Mouse (Mus musculus): Measurements from ENCODE around the gene Fam178b. TPM values are rescaled to one million over a fixed set of nuclear protein-coding genes. Genes with fewer than 3 reads are reported as not detected.

Fam178b gene
- polyA plus RNA-seq, 1 experiment from 2014 or later, result 2.1 TPM

DNA sequence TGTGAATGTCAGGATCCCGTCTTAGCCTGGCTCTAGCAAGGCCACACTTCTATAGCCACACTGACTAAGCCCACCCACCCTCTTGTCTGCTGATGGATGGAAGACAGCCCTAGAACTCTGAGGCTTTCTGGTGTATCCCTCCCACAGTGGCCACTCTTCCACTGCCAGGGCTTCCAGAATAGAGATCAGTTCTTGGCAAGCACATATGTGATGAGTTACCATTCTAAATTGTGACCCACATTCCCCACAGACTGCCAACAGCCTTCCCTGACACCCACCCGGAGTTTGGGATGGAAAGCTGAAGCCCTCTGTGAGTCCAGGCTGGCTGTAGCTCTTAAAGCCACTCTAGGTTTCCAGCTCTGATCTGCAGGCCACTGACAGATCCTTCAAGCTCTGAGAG, 24.2 kb upstream of the Fam178b start:
- Histone ChIP-seq H3K27ac (replicated peaks) (no peak overlapping the region), H3K27me3 (replicated peaks) (no peaks in the 10 kb centered on the region), H3K4me2 (no peak overlapping the region), H3K36me3 (peaks cover 55% of the 10 kb centered on the region), H3K9me3 (no peaks in the 10 kb centered on the region), H3K9ac (0 out of 2 replicates have a peak overlapping the region, but pooled peaks have one; percentile 16), H3K4me3 (no peak overlapping the region), H3K4me1 (peaks cover 28% of the 10 kb centered on the region)
- ATAC-seq (ENCODE audit: extremely low read depth, insufficient number of reproducible peaks, low FRiP score, low TSS enrichment), result no peak
- WGBS, result 67% methylated on average over 2 of the region's 2 CpGs

DNA sequence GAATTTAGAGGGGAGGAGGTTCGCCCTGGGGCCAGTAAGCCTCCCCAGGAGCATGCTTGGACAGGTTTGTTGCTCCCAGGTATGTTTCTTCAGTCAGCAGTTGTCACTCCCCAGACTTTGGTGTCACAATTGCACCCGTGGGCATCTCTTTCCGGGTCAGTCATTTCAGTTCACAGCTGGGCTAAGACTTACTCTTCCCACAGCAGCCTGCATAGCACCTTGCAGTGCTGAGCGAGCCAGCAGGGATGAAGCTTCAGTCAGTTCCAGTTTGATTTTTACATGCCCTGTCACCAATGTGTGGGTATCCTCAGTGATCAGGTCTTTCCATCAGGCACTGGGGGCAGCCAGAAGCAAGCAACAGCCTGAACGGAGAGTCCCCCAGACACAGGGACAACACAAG, 14.0 kb upstream of the Fam178b start:
- Histone ChIP-seq H3K4me3 (no peak overlapping the region), H3K27me3 (replicated peaks) (no peaks in the 10 kb centered on the region), H3K4me1 (peaks cover 14% of the 10 kb centered on the region), H3K4me2 (no peak overlapping the region), H3K9me3 (no peaks in the 10 kb centered on the region), H3K9ac (no peak overlapping the region), H3K27ac (replicated peaks) (no peak overlapping the region), H3K36me3 (peaks cover 67% of the 10 kb centered on the region)
- no peak for ATAC-seq (ENCODE audit: extremely low read depth, insufficient number of reproducible peaks, low FRiP score, low TSS enrichment)
- 72% methylated on average over 5 of the region's 5 CpGs for WGBS

DNA sequence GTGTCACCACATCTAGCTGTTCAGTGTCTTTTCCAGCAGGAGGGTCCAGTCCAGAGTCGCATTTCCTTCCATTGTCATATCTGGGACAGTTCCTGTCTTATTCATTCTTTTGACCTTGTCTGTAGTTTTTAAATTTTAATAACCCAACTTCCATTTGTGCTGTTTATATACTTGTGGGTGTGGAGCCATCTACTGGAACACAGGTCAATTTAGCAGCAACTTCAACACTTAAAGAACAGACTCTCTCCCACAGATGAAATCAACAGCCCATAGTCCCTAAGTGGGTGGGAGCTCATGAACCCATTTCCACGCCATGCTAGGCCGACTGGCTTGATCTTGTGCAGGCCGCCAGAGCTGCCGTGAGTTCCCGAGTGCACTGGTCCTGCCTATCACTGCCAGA, 13.4 kb upstream of the Fam178b start:
- Histone ChIP-seq H3K9me3 (no peaks in the 10 kb centered on the region), H3K27ac (replicated peaks) (no peak overlapping the region), H3K27me3 (replicated peaks) (no peaks in the 10 kb centered on the region), H3K4me2 (no peak overlapping the region), H3K4me3 (no peak overlapping the region), H3K4me1 (peaks cover 15% of the 10 kb centered on the region), H3K9ac (0 out of 2 replicates have a peak overlapping the region, but pooled peaks have one; percentile 19), H3K36me3 (peaks cover 60% of the 10 kb centered on the region)
- no peak for ATAC-seq (ENCODE audit: extremely low read depth, insufficient number of reproducible peaks, low FRiP score, low TSS enrichment)
- WGBS, result 44% methylated on average over 6 of the region's 6 CpGs

DNA sequence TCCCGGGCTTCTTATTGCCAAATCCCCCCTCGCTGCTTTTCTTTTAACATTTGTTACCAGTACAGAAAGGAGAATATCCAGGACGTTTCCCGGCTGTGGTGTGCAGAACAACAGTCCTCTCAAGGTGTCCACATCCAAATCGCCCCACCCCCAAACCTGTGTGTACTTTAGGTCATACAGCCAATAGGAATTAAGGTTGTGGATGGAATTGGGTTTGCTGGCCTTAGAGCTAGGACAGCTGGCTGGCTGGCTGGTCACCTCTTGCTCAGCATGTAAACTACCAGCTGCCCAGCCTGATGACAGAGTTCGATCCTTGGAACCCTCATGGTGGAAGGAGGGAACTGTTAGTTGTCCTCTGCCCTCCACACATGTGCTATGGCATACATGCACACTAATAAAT, 11.9 kb upstream of the Fam178b start:
- Histone ChIP-seq H3K27me3 (replicated peaks) (no peaks in the 10 kb centered on the region), H3K9ac (no peak overlapping the region), H3K4me3 (no peak overlapping the region), H3K4me2 (no peak overlapping the region), H3K9me3 (no peaks in the 10 kb centered on the region), H3K36me3 (peaks cover 45% of the 10 kb centered on the region), H3K4me1 (peaks cover 19% of the 10 kb centered on the region), H3K27ac (replicated peaks) (no peak overlapping the region)
- 85% methylated on average over 6 of the region's 6 CpGs for WGBS
- no peak for ATAC-seq (ENCODE audit: extremely low read depth, insufficient number of reproducible peaks, low FRiP score, low TSS enrichment)

DNA sequence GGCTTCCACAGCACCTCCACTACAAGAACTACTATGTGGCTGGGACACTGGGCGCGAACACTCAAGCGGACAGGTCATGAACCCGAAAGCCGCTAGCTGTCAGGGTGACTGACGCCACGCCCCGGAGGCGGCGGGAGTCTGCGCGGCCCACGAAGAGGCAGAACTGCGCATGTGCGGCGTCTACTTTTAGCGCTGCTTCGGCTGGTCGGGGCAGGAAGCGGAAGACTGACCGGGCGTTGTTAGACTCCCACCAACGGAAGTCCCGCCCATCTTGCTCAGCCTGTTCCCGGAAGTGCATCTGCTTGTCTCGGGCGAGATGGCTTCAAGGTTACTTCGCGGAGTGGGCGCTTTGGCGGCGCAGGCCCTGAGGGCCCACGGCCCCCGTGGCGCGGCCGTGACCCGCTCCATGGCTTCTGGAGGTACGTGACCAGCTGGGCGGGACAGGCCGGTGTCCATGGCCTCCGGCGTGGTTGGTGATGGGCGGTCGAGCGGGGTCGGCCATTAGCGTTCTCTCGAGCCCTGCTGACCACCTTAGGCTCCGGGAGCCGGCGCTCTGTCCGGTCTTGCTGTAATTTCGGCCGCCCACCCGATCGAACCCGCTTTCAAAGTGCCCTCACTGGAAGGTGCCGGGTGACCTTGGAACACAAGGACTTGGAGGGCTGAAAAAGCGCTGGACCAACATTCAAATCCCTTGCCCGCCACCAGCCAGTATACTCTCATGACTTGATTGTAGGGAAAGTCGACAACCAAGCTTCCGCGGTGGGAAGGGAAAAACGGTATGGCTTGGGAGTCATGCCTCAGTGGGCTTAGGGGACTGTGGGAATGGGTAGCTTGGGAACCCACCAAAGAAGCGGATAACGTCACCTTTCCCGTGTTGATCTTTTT, 8.5 kb upstream of the Fam178b start, which contains the start of gene Cox5b:
Gene Cox5b (plus strand): TSS at position 179 of the 885 bp plus-strand sequence.
- ATAC-seq (ENCODE audit: extremely low read depth, insufficient number of reproducible peaks, low FRiP score, low TSS enrichment), result peak; percentile 92
- WGBS, result under 1% methylated on average over 68 of the region's 68 CpGs
- H3K4me3 ChIP-seq, result peak within 1 kb of the TSS; percentile 95
- no peaks in the 10 kb centered on the region for H3K27me3 ChIP-seq (replicated peaks)
- H3K27ac ChIP-seq (replicated peaks), result peak within 1 kb of the TSS; percentile 79
- peak within 1 kb of the TSS; percentile 85 for H3K4me2 ChIP-seq
- no peaks in the 10 kb centered on the region for H3K9me3 ChIP-seq
- H3K36me3 ChIP-seq, result peaks cover 29% of the 10 kb centered on the region
- peaks cover 14% of the 10 kb centered on the region for H3K4me1 ChIP-seq
- H3K9ac ChIP-seq, result peak within 1 kb of the TSS; percentile 97

DNA sequence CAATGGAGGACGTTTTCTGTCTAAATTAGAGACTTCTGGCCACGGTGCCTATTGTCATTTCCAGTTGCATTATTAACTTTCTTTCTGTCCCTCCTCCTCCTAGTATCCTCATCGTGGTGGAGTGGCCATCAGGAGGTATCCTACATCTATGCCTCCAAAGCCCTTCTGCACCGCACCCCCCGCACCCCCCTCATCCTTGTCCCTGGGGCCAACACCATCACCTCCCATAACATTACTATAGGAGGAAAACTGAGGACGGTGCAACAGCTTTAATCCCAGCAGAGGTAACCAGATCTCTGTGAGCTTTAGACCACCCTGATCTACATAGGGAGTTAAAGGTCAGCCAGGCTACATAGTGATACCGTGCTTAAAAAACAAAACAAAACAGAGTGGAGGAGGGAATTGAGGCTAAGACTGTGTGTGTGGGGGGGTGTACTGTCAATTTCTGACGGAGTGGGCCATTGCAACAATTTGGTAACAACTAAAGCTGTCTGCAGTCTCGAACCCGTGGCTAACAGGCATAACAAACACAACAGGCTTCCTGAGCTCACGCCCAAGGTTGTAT, 7.8 kb upstream of the Fam178b start:
- peak overlapping the region; percentile 97 for H3K9ac ChIP-seq
- ATAC-seq (ENCODE audit: extremely low read depth, insufficient number of reproducible peaks, low FRiP score, low TSS enrichment), result no peak
- peaks cover 29% of the 10 kb centered on the region for H3K36me3 ChIP-seq

DNA sequence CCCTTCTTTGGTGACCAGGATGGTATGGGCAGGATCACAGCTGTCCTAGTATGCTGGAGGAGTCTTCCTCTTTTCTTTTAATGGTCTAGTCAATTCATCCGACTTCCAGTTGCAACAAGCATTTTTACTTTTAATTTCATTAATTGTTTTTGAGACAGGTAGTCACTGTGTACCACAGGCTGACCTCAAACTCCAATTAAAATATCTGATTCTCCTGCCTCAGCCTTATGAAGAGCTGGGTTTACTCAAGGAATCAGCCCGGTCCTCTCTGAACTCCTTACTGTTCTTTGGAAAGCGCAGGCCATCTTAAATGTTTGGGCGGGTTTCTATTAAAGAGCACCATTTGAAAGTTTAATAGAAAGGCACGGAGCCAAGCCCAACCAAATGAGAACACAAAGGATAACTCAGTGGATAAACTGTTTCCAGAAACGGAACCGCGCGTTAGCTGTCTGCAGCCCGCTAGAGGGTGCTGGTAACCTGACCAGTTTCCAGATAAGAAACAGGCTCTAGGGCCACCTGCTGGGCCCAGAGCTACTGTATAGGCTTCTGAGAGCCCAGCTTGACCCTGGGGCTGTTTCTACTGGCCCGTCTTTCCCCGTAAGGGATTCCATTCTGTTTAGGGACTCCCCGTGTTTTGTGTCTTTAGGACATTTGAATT, 956 bp upstream of the Fam178b start:
- 0 out of 2 replicates have a peak, but pooled peaks cover 9% of the 10 kb centered on the region for H3K4me1 ChIP-seq
- no peak overlapping the region for H3K27ac ChIP-seq (replicated peaks)
- WGBS, result 10% methylated on average over 13 of the region's 13 CpGs
- ATAC-seq (ENCODE audit: extremely low read depth, insufficient number of reproducible peaks, low FRiP score, low TSS enrichment), result 0 out of 2 replicates have a peak, but pooled peaks have one; percentile 25
- no peaks in the 10 kb centered on the region for H3K27me3 ChIP-seq (replicated peaks)
- no peak overlapping the region for H3K9ac ChIP-seq
- H3K36me3 ChIP-seq, result no peaks in the 10 kb centered on the region
- H3K4me3 ChIP-seq, result no peak overlapping the region
- H3K4me2 ChIP-seq, result no peak overlapping the region
- H3K9me3 ChIP-seq, result no peaks in the 10 kb centered on the region

More for the DNA sequence above, 7.8 kb upstream of the Fam178b start:
- H3K9me3 ChIP-seq, result no peaks in the 10 kb centered on the region
- H3K4me1 ChIP-seq, result peaks cover 14% of the 10 kb centered on the region
- peak overlapping the region; percentile 75 for H3K27ac ChIP-seq (replicated peaks)
- H3K4me3 ChIP-seq, result peak overlapping the region; percentile 95
- 57% methylated on average over 11 of the region's 11 CpGs for WGBS
- no peaks in the 10 kb centered on the region for H3K27me3 ChIP-seq (replicated peaks)
- peak overlapping the region; percentile 85 for H3K4me2 ChIP-seq

DNA sequence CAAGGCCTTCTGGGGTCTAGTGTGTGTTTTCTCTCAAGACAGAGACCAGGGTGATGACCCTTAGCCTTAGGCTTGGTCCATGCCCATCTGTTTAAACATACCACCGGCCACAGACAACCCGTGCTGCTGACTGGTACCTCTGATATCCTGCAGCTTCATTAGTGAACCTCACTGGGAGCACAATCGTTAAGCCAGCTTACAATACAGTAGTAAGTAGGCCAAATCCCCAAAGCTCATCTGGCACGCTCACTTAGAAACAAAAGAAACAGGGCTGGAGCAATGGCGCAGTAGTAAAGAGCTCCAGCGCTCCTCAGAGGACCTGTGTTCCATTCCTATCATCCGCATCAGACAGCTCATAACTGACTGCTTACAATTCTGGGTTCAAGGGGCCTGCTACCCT, 2.1 kb downstream of the Fam178b start:
- no peak overlapping the region for H3K27ac ChIP-seq (replicated peaks)
- H3K4me1 ChIP-seq, result 0 out of 2 replicates have a peak, but pooled peaks cover 9% of the 10 kb centered on the region
- no peak overlapping the region for H3K4me2 ChIP-seq
- ATAC-seq (ENCODE audit: extremely low read depth, insufficient number of reproducible peaks, low FRiP score, low TSS enrichment), result no peak
- no peaks in the 10 kb centered on the region for H3K27me3 ChIP-seq (replicated peaks)
- no peak overlapping the region for H3K4me3 ChIP-seq
- 82% methylated on average over 7 of the region's 7 CpGs for WGBS
- H3K9ac ChIP-seq, result no peak overlapping the region
- no peaks in the 10 kb centered on the region for H3K9me3 ChIP-seq
- no peaks in the 10 kb centered on the region for H3K36me3 ChIP-seq

DNA sequence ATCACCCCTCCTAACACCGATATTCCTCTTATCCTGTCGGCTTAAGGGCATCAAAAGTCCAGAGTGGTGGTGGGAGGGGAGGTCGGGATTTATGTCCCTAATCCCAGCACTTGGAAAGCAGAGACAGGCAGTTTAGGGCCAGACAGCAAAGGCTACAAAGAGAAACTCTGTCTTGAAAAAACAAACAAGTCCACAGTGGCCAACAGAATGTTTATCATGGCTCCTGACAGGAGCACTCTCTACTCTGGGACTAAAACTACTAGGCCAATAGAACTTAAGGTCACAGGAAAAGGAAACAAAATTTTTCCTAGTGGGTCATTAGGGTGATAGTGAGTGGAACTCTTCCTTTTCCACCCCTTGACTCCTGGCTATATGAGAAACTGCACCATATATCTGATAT, 8.0 kb downstream of the Fam178b start:
- H3K36me3 ChIP-seq, result no peaks in the 10 kb centered on the region
- H3K4me3 ChIP-seq, result no peak overlapping the region
- 27% methylated on average over 3 of the region's 3 CpGs for WGBS
- no peak for ATAC-seq (ENCODE audit: extremely low read depth, insufficient number of reproducible peaks, low FRiP score, low TSS enrichment)
- peaks cover 10% of the 10 kb centered on the region for H3K4me1 ChIP-seq
- no peak overlapping the region for H3K4me2 ChIP-seq
- H3K27ac ChIP-seq (replicated peaks), result no peak overlapping the region
- H3K9me3 ChIP-seq, result no peaks in the 10 kb centered on the region
- H3K9ac ChIP-seq, result no peak overlapping the region
- no peaks in the 10 kb centered on the region for H3K27me3 ChIP-seq (replicated peaks)

DNA sequence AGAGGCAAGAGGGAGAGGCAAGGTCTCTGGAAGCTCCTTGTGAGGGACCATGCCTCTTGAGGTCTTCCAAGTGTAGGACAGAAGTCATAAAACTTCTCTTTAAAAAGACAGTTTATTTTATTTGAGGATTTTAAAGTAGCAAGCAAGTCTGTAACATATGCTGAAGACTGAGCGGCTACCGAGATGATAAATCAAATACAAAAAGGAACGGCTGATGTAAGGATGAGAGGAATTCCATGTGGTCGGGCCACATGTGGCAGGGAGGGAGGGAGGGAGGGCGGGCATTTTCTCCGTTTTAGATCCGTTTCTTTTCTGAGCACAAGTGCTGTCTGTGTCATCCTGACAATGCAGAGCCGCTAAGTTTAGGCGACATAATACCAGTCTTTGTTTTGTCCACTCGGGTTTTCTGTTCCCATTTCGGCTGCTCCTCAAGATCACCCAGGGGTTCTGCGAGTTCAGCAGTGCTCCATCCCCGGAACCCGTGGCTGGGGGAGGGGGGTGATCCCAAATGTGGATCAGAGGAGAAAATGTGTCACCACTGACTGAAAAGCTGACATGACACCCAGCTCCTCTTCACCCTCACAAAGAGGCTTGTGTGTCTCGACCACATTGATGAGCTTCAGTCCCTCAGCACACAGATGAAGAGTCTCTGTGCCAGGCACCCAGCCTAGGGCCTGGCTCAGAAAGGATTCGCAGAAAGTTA, 10.2 kb downstream of the Fam178b start:
- Histone ChIP-seq H3K27me3 (replicated peaks) (no peaks in the 10 kb centered on the region), H3K4me1 (peaks cover 10% of the 10 kb centered on the region), H3K9ac (0 out of 2 replicates have a peak overlapping the region, but pooled peaks have one; percentile 10), H3K4me2 (no peak overlapping the region), H3K4me3 (no peak overlapping the region), H3K27ac (replicated peaks) (no peak overlapping the region), H3K9me3 (no peaks in the 10 kb centered on the region), H3K36me3 (no peaks in the 10 kb centered on the region)
- ATAC-seq (ENCODE audit: extremely low read depth, insufficient number of reproducible peaks, low FRiP score, low TSS enrichment), result no peak
- WGBS, result 51% methylated on average over 16 of the region's 16 CpGs

DNA sequence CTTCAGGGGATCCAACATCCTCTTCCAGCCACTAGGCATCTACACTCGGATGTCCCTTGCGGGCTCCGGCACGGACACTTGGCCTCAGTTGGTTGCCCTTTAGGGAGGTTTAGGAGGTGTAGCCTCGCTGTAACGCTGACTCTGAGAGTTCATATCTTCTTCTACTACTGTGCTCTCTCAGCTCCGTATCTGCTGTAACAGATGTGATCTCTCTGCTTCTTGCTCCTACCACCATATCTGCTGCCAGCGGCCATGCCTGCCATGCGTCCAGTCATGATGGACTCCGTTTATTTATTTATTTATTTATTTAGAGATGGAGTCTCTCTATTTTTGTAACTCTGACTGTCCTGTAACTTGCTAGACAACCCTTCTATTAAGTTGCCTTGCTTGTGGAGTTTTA, 11.7 kb downstream of the Fam178b start:
- no peaks in the 10 kb centered on the region for H3K27me3 ChIP-seq (replicated peaks)
- no peak overlapping the region for H3K4me3 ChIP-seq
- 72% methylated on average over 10 of the region's 10 CpGs for WGBS
- no peak overlapping the region for H3K4me2 ChIP-seq
- H3K9ac ChIP-seq, result no peak overlapping the region
- H3K4me1 ChIP-seq, result peaks cover 10% of the 10 kb centered on the region
- H3K9me3 ChIP-seq, result no peaks in the 10 kb centered on the region
- ATAC-seq (ENCODE audit: extremely low read depth, insufficient number of reproducible peaks, low FRiP score, low TSS enrichment), result no peak
- H3K36me3 ChIP-seq, result no peaks in the 10 kb centered on the region
- H3K27ac ChIP-seq (replicated peaks), result no peak overlapping the region
